In the genomic region with DNA sequence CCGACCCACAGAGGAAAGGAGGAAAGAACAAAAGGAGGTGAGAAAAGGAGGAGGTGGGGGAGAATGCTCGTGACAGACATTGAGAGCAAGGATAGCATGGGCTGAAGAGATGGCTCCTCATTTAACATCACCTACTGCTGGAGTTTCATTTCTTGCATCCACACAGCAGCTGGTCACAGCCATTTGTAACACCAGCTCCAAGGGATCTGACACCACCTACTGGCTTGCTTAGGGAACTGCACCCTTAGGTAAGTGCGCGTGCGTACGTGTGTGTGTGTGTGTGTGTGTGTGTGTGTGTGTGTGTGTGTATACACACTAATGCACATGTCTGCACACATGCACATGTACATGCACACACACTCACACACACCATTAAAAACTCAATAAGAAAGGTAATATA, we compare ENCODE assay signal across 12 mouse cellular contexts. TPM values are rescaled to one million over a fixed set of nuclear protein-coding genes. Genes with fewer than 3 reads are reported as not detected.
DNase-seq lines count a peak whose midpoint lies in the region; TF ChIP-seq lines count a peak whose summit lies in the region.
"Had no signal": no experiment of that assay in that cellular context is flagged by ENCODE, and none has a peak within 500 bp of the region (broad histone marks: within the 10 kb centered on the region; RNA-seq: fewer than 3 reads in every experiment).

No protein-coding gene starts in this region.

- no peaks in the 10 kb centered on the region for H3K79me2 ChIP-seq in heart, adult 2 months (replicated peaks; ENCODE audit: control insufficient read depth, insufficient read depth, low read length)

- no peaks in the 10 kb centered on the region for H3K27me3 ChIP-seq in heart, adult 2 months (ENCODE audit: control insufficient read depth, insufficient read depth, low read length)
- H3K27me3 ChIP-seq in testis, adult 2 months (ENCODE audit: control insufficient read depth, insufficient read depth, low read length): no peaks in the 10 kb centered on the region
- H3K27me3 ChIP-seq: limb, embryonic 13.5 days had no signal

- no peak overlapping the region for H3K9ac ChIP-seq in heart, adult 2 months (ENCODE audit: low read depth, low read length)
- H3K9ac ChIP-seq: limb, embryonic 13.5 days had no signal

- intact Hi-C loops in heart, adult 2 months (cut with DNase I): loop anchor here (1.0 to 2.0 kb wide), 2 partner anchors 22 to 70 kb away; no protein-coding TSS in a partner anchor

- WGBS in heart, adult 2 months: 70% methylated on average over 6 of the region's 6 CpGs

- peak; percentile 82 for TF ChIP-seq CTCF in heart, adult 2 months (IDR thresholded peaks at IDR 0.05)
- peak; percentile 84; the same call in 1 of the 2 replicates for TF ChIP-seq CTCF in testis, adult 2 months (IDR thresholded peaks at IDR 0.05; ENCODE audit: control insufficient read depth, insufficient read depth, insufficient replicate concordance, low read depth, low read length)
- TF ChIP-seq CTCF in embryonic fibroblast, embryonic 13.5 days (IDR thresholded peaks at IDR 0.05; ENCODE audit: borderline replicate concordance, insufficient read depth, low read length): peak; percentile 74; the same call in 1 of the 2 replicates

- peaks cover 5% of the 10 kb centered on the region for H3K4me1 ChIP-seq in heart, adult 2 months (ENCODE audit: control insufficient read depth, insufficient read depth, low read length)
- H3K4me1 ChIP-seq in testis, adult 2 months (ENCODE audit: control insufficient read depth, insufficient read depth, low read length): no peaks in the 10 kb centered on the region
- H3K4me1 ChIP-seq in embryonic fibroblast, embryonic 13.5 days (ENCODE audit: control insufficient read depth, insufficient read depth, low read length): no peaks in the 10 kb centered on the region

- TF ChIP-seq EP300 in heart, adult 2 months (IDR thresholded peaks at IDR 0.05; ENCODE audit: insufficient read depth, low read depth, low read length): peak; percentile 89

- no peak overlapping the region; the same call in 1 of the 2 replicates for H3K27ac ChIP-seq in heart, adult 2 months
- H3K27ac ChIP-seq in testis, adult 2 months (ENCODE audit: control insufficient read depth, insufficient read depth, low read depth, low read length): no peak overlapping the region
- no peak overlapping the region for H3K27ac ChIP-seq in embryonic fibroblast, embryonic 13.5 days (ENCODE audit: insufficient read depth, low read length)
- H3K27ac ChIP-seq: limb, embryonic 13.5 days had no signal

- TF ChIP-seq POLR2A in heart, adult 2 months (IDR thresholded peaks at IDR 0.05; ENCODE audit: insufficient read depth, low read depth, low read length): no peak
- TF ChIP-seq POLR2A in testis, adult 2 months (IDR thresholded peaks at IDR 0.05; ENCODE audit: control insufficient read depth, low read depth, low read length): no peak
- no peak for TF ChIP-seq POLR2A in embryonic fibroblast, embryonic 13.5 days (IDR thresholded peaks at IDR 0.05; ENCODE audit: low read depth, low read length)

- no peak overlapping the region for H3K4me3 ChIP-seq in heart, adult 2 months
- no peak overlapping the region for H3K4me3 ChIP-seq in testis, adult 2 months (ENCODE audit: control insufficient read depth, low read depth, low read length)
- no peak overlapping the region for H3K4me3 ChIP-seq in embryonic fibroblast, embryonic 13.5 days (ENCODE audit: insufficient read depth, low read length)
- H3K4me3 ChIP-seq: limb, embryonic 13.5 days; myocyte had no signal

- no peak for DNase-seq in heart, adult 2 months
- DNase-seq in heart, adult 11 months: no peak
- DNase-seq in testis, postnatal 10 days (ENCODE audit: low spot score): no peak
- DNase-seq in thymus, postnatal 4 days: peak; percentile 44
- no peak for DNase-seq in cerebellum, postnatal 4 days (ENCODE audit: low spot score in 2 of 2)
- no peak for DNase-seq in cerebellum, adult 8-10 months
- DNase-seq: cerebellum, adult 18-20 months; kidney, adult 11 months had no signal

- no peaks in the 10 kb centered on the region for H3K36me3 ChIP-seq in heart, adult 2 months (ENCODE audit: control insufficient read depth, insufficient read depth, low read length)
- no peaks in the 10 kb centered on the region for H3K36me3 ChIP-seq in testis, adult 2 months (ENCODE audit: control insufficient read depth, insufficient read depth, low read length)
- H3K36me3 ChIP-seq: limb, embryonic 13.5 days had no signal

RNA-seq across cellular contexts. Expression of a gene that starts 20.8 kb away (rescaled TPM):
- 100 to 1,000 TPM; 359 to 430 TPM for total RNA-seq in heart, adult 2 months (2021)
- polyA plus RNA-seq in heart, adult 2 months (2012; rRNA removed): 163 and 284 TPM in 2 replicates
- polyA plus RNA-seq in testis, adult 2 months (2012; rRNA removed): 2.7 and 4.1 TPM in 2 replicates
- 1.5 TPM in 2 replicates for polyA plus RNA-seq in embryonic fibroblast, embryonic 13.5 days (2011; ENCODE audit: insufficient read length, low read depth, missing spikeins)

Comparison
In these comparisons a context has a peak if more than half of its experiments do, and no peak if none do; other contexts are left out.
1. RNA of a gene that starts 20.8 kb away (polyA plus RNA-seq): 163 to 284 TPM in heart, adult 2 months; 2.7 to 4.1 TPM in testis, adult 2 months and 1.5 TPM in embryonic fibroblast, embryonic 13.5 days; every median in the first group is over 10 times any median in the second.
2. Peak in every context shown above with its lines, with median percentiles within 50 percentile points of each other: CTCF ChIP-seq.